Mouse (Mus musculus) cerebral cortex, adult 2 months (tissue): ENCODE results near the gene Ccdc7b.

ENCODE experiments used
- WGBS: fragments of 180-500 bp; shearing (Covaris S2); methylation state at CpG from one replicate; pipeline ENCODE4 v1.1.7; 2018; 5-methylcytosine and 5-hydroxymethylcytosine counted together

The Ccdc7b gene

DNA sequence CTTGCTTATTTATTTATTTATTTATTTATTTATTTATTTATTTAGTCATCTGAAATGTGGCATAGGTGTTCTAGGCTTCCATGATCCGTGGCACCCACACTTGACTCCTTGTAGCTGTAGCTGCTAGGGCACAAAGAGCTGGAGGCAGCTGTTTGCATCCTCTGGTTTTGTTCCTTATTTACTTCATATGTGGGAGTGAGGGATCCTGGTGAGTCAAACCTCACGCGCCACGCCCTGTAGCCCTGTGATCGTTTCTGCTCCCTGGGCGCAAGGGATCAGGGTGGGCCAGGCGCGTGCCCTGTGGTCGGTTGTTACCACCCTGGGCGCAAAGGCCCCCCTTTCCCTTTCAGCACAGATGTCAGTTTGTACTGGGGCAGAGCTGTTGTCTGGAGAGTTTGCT lies at the start of gene Ccdc7b:
TSS of gene Ccdc7b (plus strand) at position 301 of the 400 bp plus-strand sequence.
- 80% methylated on average over 1 of the region's 10 CpGs for WGBS

DNA sequence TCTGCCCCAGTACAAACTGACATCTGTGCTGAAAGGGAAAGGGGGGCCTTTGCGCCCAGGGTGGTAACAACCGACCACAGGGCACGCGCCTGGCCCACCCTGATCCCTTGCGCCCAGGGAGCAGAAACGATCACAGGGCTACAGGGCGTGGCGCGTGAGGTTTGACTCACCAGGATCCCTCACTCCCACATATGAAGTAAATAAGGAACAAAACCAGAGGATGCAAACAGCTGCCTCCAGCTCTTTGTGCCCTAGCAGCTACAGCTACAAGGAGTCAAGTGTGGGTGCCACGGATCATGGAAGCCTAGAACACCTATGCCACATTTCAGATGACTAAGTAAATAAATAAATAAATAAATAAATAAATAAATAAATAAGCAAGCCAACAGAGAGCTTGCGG lies 1.5 kb upstream of the Ccdc7b start, which contains the start of gene Ccdc7a:
TSS of gene Ccdc7a (minus strand) at position 101 of the 400 bp plus-strand sequence.
- WGBS: 88% methylated on average over 2 of the region's 11 CpGs

DNA sequence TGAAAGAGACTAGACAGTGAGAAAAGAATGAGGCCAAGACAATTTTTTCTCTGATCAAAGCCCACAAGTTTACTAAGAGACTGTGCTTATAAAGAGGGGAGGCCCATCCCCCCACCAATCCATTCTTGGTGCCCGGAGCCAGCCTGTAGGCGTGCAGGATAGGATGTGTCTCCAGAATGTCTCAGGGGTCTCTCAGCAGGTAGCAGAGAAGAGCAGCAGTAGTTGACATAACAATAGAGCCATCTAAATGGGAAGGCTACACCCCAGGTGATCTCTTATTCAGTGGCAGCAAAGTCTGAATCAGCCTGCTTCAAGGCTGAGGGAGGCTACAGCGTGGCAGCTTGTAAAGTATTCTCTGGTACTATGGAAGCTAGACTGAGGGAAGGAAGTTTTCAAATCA lies 48.8 kb downstream of the Ccdc7b start:
- WGBS: 68% methylated on average over 3 of the region's 3 CpGs

GRCm38 (mm10) chr8:129131561-129131960 lies 64.6 kb downstream of the Ccdc7b start, which contains the start of gene Gm10999:
Gm10999 (minus strand) TSS chr8:129131661.
- 82% methylated on average over 1 of the region's 1 CpGs for WGBS
